Mouse (Mus musculus) cerebellum, postnatal 10 days (tissue): ENCODE measurements around the gene Glis3.
A peak's percentile ranks its signal among the peaks of the same experiment; 100 is the strongest.

Experiments used
- DNase-seq, 2 experiments: peaks; one replicate each; pipeline ENCODE4 v3.0.0; 2021; ENCODE audit warnings: mixed read lengths in 2 of 2

The Glis3 gene

DNA sequence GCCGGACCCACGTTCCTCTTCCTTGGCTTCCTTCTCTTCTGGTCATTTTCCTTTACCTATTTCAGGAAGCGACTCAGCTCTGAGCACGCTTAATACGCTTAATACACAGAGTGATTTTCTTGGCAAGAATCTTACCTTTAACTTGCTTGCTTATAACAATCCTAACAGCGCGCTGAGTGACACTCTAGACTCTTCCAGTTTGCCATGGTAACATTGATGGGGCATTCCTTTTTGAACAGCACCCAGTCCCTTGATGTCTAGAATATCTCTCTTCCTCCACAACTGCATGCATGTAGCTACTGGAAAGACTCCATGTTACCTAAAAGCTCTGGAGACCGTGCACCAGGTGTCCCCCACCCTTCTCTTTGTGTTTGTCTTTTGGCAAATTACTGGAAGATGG, 225.5 kb downstream of the Glis3 start:
- no peak for DNase-seq

DNA sequence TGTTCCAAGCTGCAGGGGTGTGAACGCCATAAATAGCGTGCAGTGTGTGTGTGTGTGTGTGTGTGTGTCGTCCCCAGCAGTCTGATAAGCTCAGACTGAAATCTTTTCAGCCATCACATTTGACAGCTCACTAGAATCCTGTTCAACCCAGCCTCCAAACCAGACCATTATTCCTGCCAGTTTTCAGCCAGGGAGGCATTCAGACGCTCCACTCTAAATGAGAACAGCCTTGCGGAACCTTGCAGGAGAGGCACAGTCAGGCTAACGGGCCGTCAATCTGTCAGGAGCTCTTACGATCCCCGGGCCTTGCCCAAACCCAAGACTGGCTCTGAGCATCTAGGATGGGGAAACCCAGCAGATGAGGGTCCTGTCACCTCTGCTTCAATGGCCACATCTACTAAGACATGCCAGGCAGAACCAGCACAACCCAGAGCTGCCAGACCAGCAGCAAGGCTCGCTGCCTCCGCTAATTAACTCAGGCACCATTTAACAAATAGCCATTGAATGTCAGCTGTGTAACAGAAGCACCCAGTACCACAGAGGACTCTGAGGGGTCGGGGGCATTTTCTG, 226.8 kb downstream of the Glis3 start:
- DNase-seq: peak; percentile 59 to 63

DNA sequence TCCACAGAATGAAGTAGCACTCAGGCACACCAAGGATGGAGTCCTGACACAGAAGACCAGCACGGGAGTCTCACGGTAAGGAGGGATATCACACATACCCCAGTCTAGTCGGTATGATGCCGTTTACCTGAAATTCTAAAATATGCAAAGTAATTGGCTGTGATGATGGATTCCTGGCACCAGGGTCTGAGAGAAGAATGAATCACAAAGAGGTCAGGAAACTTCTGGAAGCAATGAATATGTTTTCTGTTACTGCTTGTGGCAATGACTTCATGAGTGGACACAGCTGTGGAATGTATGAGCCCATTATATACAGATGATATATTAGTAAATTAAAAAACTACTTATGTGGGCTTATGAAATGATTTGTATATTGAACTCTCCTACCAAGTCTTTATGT, 231.1 kb downstream of the Glis3 start:
- DNase-seq: no peak

GRCm38 (mm10) chr19:28442161-28442560, 237.7 kb downstream of the Glis3 start:
- DNase-seq: no peak

DNA sequence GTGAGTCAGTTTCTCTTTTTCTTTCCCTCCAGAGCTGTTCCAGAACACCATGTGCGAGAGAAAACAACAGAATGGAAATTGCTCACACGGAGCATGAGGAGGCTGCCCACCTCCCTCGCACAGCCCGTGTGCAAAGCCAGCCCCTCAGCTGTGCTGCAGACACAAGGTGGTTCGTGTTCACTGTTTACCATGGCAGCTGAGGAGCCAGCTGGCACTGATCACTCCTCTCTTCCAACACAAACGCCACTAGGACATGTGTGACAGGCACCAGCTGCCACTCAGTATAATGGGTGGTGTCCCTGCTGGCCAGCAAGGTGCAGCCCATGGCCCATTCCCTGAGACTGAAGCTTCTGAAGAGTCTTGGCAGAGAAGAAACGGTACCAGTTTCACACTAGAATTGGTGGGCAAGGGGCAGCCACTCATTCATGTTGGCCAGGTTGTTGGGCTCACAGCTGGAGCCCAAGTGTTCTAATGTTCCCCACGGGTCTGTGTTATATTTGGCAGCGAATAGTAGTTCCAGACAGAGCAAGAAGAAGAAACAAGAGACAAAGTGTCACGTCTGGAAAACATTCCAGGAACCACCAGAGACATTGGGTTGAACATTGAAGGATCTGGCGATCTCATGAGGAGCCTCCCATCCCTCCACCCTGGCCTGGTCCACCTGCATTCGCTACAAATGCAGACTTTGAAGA, 243.3 kb downstream of the Glis3 start:
- peak; percentile 84 to 87 for DNase-seq

DNA sequence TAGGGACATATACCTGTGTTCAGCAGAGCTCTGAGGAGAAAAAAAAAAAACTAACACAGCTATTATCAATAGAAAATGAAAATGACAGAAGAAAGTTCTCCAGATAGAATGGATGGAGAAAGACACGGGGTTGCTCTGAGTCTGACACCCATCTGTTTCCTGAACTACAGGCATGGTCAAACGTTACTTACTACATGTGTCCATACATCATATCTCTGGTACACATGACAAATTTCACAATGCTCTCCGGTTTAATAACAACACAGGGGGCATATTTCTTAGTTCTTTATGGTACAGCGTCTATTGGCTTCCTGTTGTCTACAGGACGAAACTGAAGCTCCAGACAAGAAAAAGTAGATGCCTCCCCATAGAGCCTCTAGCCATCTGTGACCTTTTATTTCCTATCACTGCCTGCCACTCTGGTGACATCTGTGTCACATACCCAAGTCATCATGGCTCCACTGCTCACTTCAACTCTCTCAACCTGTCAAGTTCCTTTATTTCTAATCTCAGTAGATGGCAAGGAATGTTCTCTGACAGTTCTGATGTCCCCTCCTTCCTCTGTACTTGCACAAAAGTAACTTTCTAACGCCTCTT, 251.6 kb downstream of the Glis3 start:
- no peak for DNase-seq

DNA sequence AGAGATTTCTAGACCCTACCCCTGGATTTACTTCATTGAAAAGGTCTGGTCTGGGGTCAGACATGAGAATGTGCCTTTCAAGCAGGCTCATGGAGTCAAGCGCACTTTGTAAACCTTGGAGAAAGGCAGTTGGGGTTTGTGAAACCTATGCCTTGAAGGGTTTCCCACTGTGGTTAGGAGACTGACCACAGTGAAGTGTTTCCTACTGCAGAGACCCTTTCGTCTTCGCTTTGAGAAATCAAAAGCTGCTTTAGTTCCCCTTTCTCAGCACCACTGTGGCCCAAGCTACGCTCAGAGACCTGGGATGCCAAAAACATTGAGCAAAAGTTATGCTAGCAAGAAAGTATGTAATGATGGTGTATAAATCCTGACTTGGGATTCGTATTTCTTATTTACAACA, 255.7 kb downstream of the Glis3 start:
- DNase-seq: no peak

DNA sequence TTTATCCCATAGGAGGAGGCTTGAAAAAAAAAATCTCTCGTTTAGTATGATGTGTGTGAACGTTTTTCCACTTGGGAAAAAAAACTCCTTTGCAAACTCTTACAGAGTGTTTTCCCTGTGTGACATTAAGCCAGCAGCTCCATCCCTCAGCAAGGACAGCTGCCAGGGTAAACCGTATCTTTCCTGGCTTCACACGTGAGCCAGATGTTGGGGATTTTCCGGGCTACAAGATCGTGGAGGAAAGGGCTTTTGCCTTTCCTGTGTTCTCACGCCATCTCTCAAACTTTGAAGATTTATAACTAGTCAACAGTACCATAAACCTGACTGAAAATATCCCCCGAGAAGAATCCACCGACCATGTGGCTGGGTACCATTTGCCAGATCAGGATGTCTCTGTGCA, 256.9 kb downstream of the Glis3 start:
- no peak for DNase-seq

DNA sequence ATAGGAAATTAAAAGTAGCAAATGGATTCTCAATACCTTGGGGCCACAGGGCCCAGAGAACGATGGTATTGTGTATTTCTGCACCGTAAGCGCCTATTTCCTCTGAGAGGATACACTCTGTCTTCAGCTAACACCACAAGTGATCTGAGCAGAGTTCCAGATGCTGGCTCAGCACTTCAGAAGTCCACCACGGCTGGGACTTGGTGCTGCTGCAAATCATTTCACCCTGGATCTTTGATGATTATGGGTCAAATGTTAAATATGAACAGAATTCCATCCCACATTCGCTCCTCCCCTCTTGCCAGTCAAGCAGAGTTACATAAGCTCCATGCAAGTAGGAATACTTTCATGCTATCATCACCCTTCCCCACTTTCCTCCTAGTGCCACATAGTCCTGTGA, 263.8 kb downstream of the Glis3 start:
- no peak for DNase-seq

DNA sequence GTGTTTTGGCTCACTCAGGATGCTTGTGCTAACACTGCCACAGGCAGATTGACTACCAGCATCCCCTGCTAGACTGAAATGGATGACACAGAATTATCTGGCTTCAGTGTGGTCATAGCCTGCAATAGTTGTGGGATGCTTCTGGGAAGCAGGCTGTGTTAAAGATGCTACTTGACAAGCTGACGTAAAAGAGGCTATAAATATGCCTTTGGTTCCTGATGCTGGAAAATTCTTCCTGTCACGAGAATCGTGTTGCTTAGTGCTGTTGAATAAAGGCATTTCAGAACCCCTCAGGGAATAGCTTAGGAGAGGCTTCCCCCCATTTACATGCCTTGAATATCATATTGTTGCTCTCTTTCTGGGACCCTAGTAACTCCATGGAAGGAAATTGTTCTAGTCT, 271.1 kb downstream of the Glis3 start:
- no peak for DNase-seq

- DNase-seq: no peak
Observed at GRCm38 (mm10) chr19:28402956-28403355, 276.9 kb downstream of the Glis3 start.

- DNase-seq: no peak
Observed at GRCm38 (mm10) chr19:28395584-28395861, 284.4 kb downstream of the Glis3 start.

DNA sequence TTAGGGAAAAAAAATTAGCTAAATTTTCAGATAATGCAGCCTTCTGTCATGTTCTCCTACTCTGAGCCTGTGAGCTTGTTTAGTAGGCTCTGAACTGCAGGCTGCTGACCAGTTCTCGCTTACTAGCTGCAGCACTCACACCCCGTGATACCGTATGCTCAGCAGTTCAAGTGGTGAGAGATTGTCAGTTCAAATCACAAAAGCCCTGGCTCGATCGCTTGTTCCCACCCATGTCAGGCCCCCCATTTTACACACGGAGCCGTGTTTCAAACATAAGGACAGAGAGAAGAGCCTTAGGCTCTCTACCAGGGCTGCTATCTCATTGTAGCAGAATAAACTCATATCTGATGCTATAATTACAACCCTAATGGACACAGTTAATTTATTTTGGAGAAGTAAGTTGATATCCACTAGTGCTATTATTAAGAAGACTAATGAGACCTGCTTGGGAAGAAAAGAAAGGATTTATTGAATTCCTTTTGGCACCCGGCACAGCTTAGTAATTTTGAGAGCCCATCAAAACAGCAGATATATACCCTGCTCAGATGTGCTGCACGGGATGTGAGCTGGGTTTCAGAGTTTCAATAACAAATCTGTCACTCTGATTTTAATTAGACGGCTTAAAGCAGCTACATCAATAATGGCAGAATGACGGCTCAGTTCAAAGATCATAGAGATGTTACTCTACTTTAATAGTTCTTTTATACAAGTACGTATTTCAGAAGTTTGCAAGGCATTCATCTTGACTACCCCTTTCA, 284.9 kb downstream of the Glis3 start:
- DNase-seq: peak; percentile 45 to 50

DNA sequence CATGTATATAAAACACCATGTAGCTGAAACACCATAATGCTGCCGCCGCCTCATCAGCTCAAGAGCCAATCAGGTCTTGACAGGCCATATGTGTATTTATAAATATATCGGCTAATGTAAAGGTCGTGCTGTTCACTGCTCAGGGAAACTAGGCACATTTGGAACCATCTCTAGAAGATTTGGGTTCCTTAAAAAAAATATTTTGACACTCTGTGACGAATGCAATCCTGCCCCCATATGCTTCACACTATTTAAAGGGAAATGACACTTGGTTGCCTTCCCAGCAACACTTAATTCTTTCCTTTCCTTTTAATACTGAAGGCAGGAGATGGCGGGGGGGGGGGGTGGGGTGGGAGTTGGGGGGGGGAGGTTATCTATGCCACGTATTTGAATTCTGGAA, 286.1 kb downstream of the Glis3 start:
- no peak for DNase-seq

- DNase-seq: peak in 1 of 2 experiments; percentile 7
Observed at GRCm38 (mm10) chr19:28392838-28393237, 287.0 kb downstream of the Glis3 start.

GRCm38 (mm10) chr19:28390920-28391319, 289.0 kb downstream of the Glis3 start:
- DNase-seq: no peak

- no peak for DNase-seq
Observed at GRCm38 (mm10) chr19:28389146-28389545, 290.7 kb downstream of the Glis3 start.

GRCm38 (mm10) chr19:28383425-28383824, 296.5 kb downstream of the Glis3 start:
- DNase-seq: no peak

DNA sequence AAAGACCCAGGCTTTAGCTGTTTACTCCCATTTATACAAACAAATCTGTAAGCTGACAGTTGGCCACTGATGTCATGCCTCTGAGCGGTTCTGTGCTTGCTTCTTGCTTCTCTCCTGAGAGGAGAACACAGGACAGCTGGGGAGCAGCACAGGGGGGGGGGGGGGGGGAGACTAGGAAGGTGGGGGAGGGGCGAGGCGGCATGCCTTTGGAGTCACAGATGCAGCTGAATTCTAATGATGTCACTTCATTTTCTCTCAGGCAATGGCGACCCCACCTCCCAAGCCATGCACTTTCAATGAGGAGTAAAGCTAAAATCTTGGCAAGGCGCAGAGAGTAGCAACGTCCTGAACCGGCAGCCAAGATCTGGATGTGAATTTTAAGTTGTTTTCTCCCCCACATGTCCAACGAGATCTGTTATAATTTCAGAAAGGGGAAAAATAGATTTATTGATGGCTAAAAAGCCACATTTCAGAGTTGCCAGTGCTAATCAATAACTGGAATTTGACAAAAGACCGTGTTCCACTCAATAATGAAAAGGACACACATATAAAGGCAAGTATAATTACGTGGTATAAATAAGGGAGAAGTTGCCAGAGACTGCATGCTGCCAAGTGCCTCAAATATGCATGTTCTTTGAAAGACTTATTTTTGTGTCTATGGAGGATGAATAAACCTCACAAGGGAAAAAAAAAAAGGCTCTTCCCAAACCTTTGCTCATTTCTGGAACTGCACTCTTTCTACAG, 297.5 kb downstream of the Glis3 start:
- DNase-seq: peak; percentile 42 to 48

- peak in 1 of 2 experiments; percentile 26 for DNase-seq
Observed at GRCm38 (mm10) chr19:28381441-28381840, 298.4 kb downstream of the Glis3 start.

GRCm38 (mm10) chr19:28380691-28381262, 299.1 kb downstream of the Glis3 start:
- peak; percentile 23 to 47 for DNase-seq

DNA sequence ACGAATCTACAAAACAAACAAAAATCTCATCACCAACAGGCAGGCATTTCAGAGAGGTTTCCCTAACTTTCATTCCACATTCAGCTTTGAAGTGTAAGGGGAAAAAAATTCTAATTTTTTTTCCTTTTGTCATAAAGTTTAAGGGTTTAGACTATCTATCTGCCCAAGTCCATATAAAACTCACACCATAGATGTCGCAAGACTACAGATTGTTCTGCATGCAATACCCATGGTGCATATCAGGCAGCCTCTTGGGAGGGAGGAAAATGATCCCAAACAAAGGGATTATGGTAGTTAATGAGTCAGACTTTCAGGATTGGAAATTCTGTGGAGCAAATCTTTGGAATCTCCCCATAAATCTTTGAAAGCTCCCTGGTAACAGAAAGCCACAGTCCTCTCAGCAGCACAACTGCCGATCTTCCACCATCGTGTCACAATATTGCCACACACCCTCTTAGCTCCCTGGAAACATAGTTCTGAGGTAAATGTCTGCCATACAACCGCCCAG, 302.0 kb downstream of the Glis3 start:
- no peak for DNase-seq

- peak; percentile 52 to 69 for DNase-seq
Observed at GRCm38 (mm10) chr19:28376401-28376800, 303.5 kb downstream of the Glis3 start.
